Mouse (Mus musculus) layer of hippocampus, adult 11-12 months (tissue): ENCODE data around the gene Nos3.

ENCODE experiments used
- DNase-seq: peaks from one replicate; pipeline ENCODE4 v3.0.0; 2022; ENCODE audit warnings: low spot score

Gene Nos3

DNA sequence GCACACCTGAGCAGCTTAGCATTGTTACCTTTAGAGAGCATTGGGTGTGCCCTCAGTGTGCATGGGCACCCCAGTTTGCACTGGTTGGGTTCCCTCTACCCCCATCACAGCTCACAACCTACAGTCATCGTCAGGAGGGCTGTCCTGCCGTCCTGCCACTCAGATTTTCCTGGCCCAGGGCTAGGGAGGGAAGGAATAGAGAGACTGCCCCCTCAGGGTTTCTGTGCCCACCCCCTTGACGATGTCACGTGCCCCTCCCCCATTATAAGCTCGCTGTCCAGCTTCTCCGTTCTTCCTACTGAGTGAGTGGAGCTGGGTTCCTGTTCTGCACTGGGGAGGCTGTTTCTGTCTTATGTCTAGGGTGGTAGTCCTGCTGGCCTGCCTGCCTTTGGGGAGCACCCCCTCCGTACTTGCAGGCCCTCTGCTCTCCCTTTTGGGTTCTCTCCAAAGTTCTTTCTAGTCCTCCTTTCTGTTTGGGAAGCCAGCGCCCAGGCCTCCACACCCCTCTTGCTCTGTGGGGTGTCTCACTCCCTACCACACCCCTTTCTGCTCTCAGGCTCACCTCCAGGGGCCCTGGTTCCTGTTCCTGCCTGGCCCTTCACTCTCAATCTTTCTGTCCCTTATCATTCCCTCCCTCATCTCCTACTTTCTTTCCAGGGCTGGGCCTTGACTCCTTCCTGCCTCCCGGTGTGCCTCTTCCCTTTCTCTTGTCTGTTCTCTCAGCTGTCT lies 62.1 kb downstream of the Nos3 start:
- no peak for DNase-seq

DNA sequence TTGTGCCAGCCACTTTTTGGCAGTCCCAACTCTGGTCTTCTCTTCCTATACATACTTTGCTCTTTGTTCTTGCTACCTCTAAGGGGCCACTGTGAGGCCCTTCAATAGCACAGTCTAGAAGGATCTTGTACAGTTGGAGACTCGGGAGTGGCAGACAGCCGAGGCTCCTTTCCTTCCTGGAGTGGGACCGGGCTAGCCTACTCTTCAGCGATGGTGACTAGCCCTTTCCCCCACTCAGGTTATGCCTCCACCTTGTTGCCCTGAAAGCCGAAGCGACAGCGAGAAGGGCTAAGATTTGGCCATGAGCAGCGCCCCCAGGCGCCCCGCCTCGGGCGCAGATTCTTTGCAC lies 62.6 kb downstream of the Nos3 start:
- DNase-seq = no peak

DNA sequence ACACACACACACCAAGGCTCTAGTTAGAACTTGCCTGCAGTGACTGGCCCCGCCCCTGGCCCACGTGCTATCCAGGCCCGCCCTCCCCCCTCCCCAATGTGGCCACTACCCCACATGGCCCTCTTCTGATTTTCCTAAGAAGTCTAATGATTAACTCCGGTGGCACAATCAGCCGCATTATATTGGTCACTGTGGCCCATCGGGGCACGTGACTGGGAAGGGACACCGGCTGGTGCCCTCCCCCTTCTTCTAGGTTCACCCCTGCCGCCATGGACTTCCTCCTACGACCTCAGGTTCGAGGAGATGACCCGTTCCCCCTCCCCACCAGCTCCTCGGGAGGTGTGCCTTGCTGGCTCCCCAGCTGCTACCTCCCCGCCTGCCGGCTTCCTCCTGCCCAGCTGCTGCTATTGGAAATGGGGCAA lies 63.4 kb downstream of the Nos3 start:
- no peak for DNase-seq

DNA sequence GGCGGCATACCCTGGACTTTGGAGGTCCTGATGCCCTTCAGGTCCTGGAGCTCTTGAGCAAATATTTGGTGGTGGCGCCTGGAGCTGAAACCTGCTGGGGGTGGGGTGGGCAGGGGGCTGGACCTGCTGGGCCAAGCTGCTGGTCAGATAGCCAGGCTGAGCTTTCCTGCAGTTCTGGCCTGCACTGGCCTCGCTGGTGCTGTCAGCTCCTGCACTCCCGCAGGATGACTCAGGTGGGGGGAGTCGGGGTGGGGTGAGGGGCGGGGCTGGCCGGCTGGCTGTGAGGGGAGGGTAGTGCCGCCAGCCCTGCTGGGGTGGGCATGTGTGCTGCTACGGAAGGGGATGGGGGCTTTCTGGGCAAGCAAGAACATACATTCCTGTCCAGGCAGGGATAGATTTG lies 64.0 kb downstream of the Nos3 start:
- DNase-seq = no peak

DNA sequence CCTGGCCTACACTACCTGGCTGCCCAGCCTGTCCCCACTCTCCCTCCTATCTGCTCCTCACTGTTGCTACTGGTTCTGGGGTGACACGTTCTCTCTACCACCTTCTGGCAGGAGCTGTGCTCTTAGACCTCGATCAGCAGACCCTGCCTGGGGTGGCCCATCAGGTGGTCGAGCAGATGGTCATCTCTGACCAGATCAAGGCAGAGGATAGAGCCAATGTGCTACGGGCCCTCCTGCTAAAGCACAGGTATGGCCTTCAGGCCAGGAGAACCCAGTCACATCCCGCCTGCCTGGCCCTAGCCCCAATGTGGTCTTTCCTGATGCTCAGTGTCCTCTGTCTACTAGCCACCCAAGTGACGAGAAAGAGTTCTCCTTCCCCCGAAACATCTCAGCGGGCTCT lies 69.4 kb downstream of the Nos3 start:
- no peak for DNase-seq
